Mouse (Mus musculus): Measurements from ENCODE around the gene Adamts12. TPM values are rescaled to one million over a fixed set of nuclear protein-coding genes. Genes with fewer than 3 reads are reported as not detected.

Adamts12 gene
- total RNA-seq, 2 experiments from 2014 or later: 0.02 TPM; not detected in 1

GRCm38 (mm10) chr15:11075726-11076361 is 11.3 kb downstream of the Adamts12 start:
- ATAC-seq (replicated peaks; ENCODE audit: poor library complexity): no peak

GRCm38 (mm10) chr15:11082961-11083569 is 18.5 kb downstream of the Adamts12 start:
- no peak for ATAC-seq (replicated peaks; ENCODE audit: poor library complexity)

- no peak for ATAC-seq (replicated peaks; ENCODE audit: poor library complexity)
Measured at GRCm38 (mm10) chr15:11083678-11084077, 19.1 kb downstream of the Adamts12 start.

- ATAC-seq (replicated peaks; ENCODE audit: poor library complexity): no peak
Measured at GRCm38 (mm10) chr15:11084241-11084992, 19.8 kb downstream of the Adamts12 start.

- no peak for ATAC-seq (replicated peaks; ENCODE audit: poor library complexity)
Measured at GRCm38 (mm10) chr15:11084993-11085365, 20.4 kb downstream of the Adamts12 start.

- ATAC-seq (replicated peaks; ENCODE audit: poor library complexity): no peak
Measured at GRCm38 (mm10) chr15:11089494-11089893, 24.9 kb downstream of the Adamts12 start.

GRCm38 (mm10) chr15:11095566-11095965 is 31.0 kb downstream of the Adamts12 start:
- ATAC-seq (replicated peaks; ENCODE audit: poor library complexity): no peak

- no peak for ATAC-seq (replicated peaks; ENCODE audit: poor library complexity)
Measured at GRCm38 (mm10) chr15:11097967-11098702, 33.5 kb downstream of the Adamts12 start.

GRCm38 (mm10) chr15:11098940-11099339 is 34.4 kb downstream of the Adamts12 start:
- no peak for ATAC-seq (replicated peaks; ENCODE audit: poor library complexity)

- ATAC-seq (replicated peaks; ENCODE audit: poor library complexity): no peak
Measured at GRCm38 (mm10) chr15:11100917-11101316, 36.3 kb downstream of the Adamts12 start.

GRCm38 (mm10) chr15:11105101-11105500 is 40.5 kb downstream of the Adamts12 start:
- no peak for ATAC-seq (replicated peaks; ENCODE audit: poor library complexity)

GRCm38 (mm10) chr15:11107376-11107775 is 42.8 kb downstream of the Adamts12 start:
- ATAC-seq (replicated peaks; ENCODE audit: poor library complexity): no peak

GRCm38 (mm10) chr15:11114631-11115197 is 50.1 kb downstream of the Adamts12 start:
- no peak for ATAC-seq (replicated peaks; ENCODE audit: poor library complexity)

- no peak for ATAC-seq (replicated peaks; ENCODE audit: poor library complexity)
Measured at GRCm38 (mm10) chr15:11116303-11116702, 51.7 kb downstream of the Adamts12 start.

- ATAC-seq (replicated peaks; ENCODE audit: poor library complexity): no peak
Measured at GRCm38 (mm10) chr15:11116853-11117252, 52.3 kb downstream of the Adamts12 start.

GRCm38 (mm10) chr15:11118371-11118770 is 53.8 kb downstream of the Adamts12 start:
- ATAC-seq (replicated peaks; ENCODE audit: poor library complexity): no peak

GRCm38 (mm10) chr15:11121721-11122120 is 57.1 kb downstream of the Adamts12 start:
- no peak for ATAC-seq (replicated peaks; ENCODE audit: poor library complexity)

- no peak for ATAC-seq (replicated peaks; ENCODE audit: poor library complexity)
Measured at GRCm38 (mm10) chr15:11125361-11125760, 60.8 kb downstream of the Adamts12 start.

GRCm38 (mm10) chr15:11128457-11128856 is 63.9 kb downstream of the Adamts12 start:
- no peak for ATAC-seq (replicated peaks; ENCODE audit: poor library complexity)

- ATAC-seq (replicated peaks; ENCODE audit: poor library complexity): no peak
Measured at GRCm38 (mm10) chr15:11132586-11133558, 68.3 kb downstream of the Adamts12 start.
